Mouse (Mus musculus) midbrain, embryonic 16.5 days (tissue): Measurements from ENCODE around the gene Pcif1. TPM values are rescaled to one million over a fixed set of nuclear protein-coding genes. Genes with fewer than 3 reads are reported as not detected.

Experiments used
- ATAC-seq: fragments of 200-750 bp; cut with Nextera tagmentation; 2 replicates; pipeline ENCODE4 v1.8.0; 2017; ENCODE audit warnings: moderate TSS enrichment
- H3K27ac ChIP-seq: fragments of 300-500 bp; sonication (generic); 2 replicates; pipeline ENCODE4 v1.5.1; 2014; ENCODE audit warnings: mild to moderate bottlenecking, low read length, mixed read lengths
- H3K27me3 ChIP-seq: fragments of 300-500 bp; sonication (generic); 2 replicates; pipeline ENCODE4 v1.6.1; 2014; ENCODE audit warnings: low read depth, low read length, mixed read lengths; ENCODE audit not compliant: control insufficient read depth, insufficient read depth
- H3K36me3 ChIP-seq: fragments of 300-500 bp; sonication (generic); 2 replicates; pipeline ENCODE4 v1.6.1; 2014; ENCODE audit warnings: mild to moderate bottlenecking, low read length, moderate library complexity, mixed read lengths; ENCODE audit not compliant: control insufficient read depth, insufficient read depth
- H3K4me1 ChIP-seq: fragments of 300-500 bp; sonication (generic); 2 replicates; pipeline ENCODE4 v1.6.1; 2014; ENCODE audit warnings: mild to moderate bottlenecking, low read length, mixed read lengths; ENCODE audit not compliant: control insufficient read depth, insufficient read depth
- H3K4me2 ChIP-seq: fragments of 300-500 bp; sonication (generic); 2 replicates; pipeline ENCODE4 v1.6.1; 2014; ENCODE audit warnings: mild to moderate bottlenecking, low read length, mixed read lengths
- H3K4me3 ChIP-seq: fragments of 300-500 bp; sonication (generic); 2 replicates; pipeline ENCODE4 v1.5.1; 2014; ENCODE audit warnings: low read depth, mild to moderate bottlenecking, low read length, moderate library complexity, mixed read lengths
- H3K9ac ChIP-seq: fragments of 300-500 bp; sonication (generic); 2 replicates; pipeline ENCODE4 v1.6.1; 2014; ENCODE audit warnings: low read depth, low read length, mixed read lengths
- H3K9me3 ChIP-seq: fragments of 300-500 bp; sonication (generic); replicated peaks from 2 replicates; pipeline ENCODE4 v1.6.1; 2014; ENCODE audit warnings: mild to moderate bottlenecking, low read length, mixed read lengths; ENCODE audit not compliant: control insufficient read depth, poor library complexity, severe bottlenecking
- WGBS: fragments of 180-500 bp; shearing (Covaris S2); extraction: QIAGEN DNeasy Blood & Tissue Kit; methylation state at CpG from one replicate; pipeline ENCODE4 v1.1.7; 2014; 5-methylcytosine and 5-hydroxymethylcytosine counted together
- polyA plus RNA-seq: library from polyadenylated mRNA; unstranded; fragments of >200 nt; fragmentation: Nextera tagmentation; extraction: Ambion mirVana; gene quantifications from 2 replicates; pipeline ENCODE4 v1.2.1, GENCODE M21; 2015

The Pcif1 gene
- polyA plus RNA-seq, 1 experiment from 2014 or later, result 78.9 TPM

DNA sequence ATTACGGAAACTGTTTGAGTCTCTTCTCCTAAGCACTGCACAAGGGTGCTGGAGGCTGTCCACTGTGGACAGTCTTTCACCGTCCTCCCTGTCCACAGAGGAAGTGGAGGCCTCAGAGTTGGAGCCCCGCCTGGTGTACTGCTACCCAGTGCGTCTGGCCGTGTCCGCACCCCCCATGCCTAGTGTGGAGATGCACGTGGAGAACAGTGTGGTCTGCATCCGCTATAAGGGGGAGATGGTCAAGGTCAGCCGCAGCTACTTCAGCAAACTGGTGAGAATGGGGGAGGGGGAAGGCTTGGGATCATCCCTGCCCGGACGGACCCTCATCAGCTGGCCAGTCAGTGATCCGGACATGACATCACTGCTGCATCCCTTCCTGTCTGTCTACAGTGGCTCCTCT is 9.9 kb downstream of the Pcif1 start:
- 87% methylated on average over 12 of the region's 12 CpGs for WGBS
- no peak for ATAC-seq
- Histone ChIP-seq H3K4me2 (no peak overlapping the region), H3K4me3 (no peak overlapping the region), H3K27ac (no peak overlapping the region), H3K4me1 (peaks cover 3% of the 10 kb centered on the region; the same call in 1 of the 2 replicates), H3K9ac (no peak overlapping the region), H3K9me3 (no peaks in the 10 kb centered on the region), H3K27me3 (no peaks in the 10 kb centered on the region), H3K36me3 (peaks cover 78% of the 10 kb centered on the region)

DNA sequence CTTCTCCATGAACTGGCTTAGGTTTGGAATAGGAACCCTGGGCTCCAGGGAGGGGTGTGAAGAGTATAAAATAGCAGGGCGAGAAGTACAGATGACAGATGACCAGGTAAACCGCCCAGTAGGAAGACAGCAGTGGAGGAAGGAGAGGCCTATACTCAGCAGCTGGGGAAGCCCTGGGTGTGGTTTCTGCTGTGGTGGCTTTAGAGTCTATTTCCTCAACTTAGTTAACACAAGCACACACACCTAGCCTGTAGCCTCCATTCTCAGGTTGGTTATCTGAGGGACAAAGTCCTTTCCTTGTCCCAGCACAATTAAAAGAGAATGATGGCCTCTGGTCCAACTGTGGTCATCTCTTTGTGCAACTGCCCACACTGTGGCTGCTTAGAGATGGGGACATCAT is 10.9 kb downstream of the Pcif1 start:
- no peaks in the 10 kb centered on the region for H3K9me3 ChIP-seq
- H3K4me1 ChIP-seq, result peaks cover 3% of the 10 kb centered on the region; the same call in 1 of the 2 replicates
- H3K27ac ChIP-seq, result no peak overlapping the region
- ATAC-seq, result no peak
- H3K4me2 ChIP-seq, result no peak overlapping the region
- 95% methylated on average over 2 of the region's 2 CpGs for WGBS
- H3K27me3 ChIP-seq, result no peaks in the 10 kb centered on the region
- H3K9ac ChIP-seq, result no peak overlapping the region
- peaks cover 77% of the 10 kb centered on the region for H3K36me3 ChIP-seq
- H3K4me3 ChIP-seq, result no peak overlapping the region

DNA sequence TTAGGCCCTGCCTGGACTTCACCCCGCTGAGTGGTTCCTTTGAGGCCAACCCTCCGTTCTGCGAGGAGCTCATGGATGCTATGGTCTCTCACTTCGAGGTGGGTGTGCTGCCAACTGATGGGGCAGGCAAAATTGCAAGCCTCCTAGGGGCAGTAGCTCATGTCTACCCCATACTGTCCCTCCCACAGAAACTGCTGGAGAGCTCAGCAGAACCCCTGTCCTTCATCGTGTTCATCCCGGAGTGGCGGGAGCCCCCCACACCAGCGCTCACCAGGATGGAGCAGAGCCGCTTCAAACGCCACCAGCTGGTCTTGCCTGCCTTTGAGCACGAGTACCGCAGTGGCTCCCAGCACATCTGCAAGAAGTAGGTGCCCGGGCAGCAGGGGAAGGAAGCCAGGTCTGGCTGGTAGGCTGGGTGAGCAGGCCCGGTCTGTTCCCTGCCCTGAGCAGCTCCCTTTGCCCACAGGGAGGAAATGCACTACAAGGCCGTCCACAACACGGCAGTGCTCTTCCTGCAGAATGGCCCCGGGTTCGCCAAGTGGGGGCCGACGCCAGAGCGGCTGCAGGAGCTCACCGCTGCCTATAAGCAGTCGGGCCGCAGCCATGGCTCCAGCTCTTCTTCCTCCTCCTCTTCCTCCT is 11.4 kb downstream of the Pcif1 start:
- no peak overlapping the region for H3K4me2 ChIP-seq
- WGBS, result 93% methylated on average over 23 of the region's 24 CpGs
- no peak overlapping the region for H3K4me3 ChIP-seq
- no peak overlapping the region for H3K27ac ChIP-seq
- no peaks in the 10 kb centered on the region for H3K27me3 ChIP-seq
- peaks cover 77% of the 10 kb centered on the region for H3K36me3 ChIP-seq
- no peak for ATAC-seq
- no peaks in the 10 kb centered on the region for H3K9me3 ChIP-seq
- H3K9ac ChIP-seq, result no peak overlapping the region
- peaks cover 3% of the 10 kb centered on the region; the same call in 1 of the 2 replicates for H3K4me1 ChIP-seq

DNA sequence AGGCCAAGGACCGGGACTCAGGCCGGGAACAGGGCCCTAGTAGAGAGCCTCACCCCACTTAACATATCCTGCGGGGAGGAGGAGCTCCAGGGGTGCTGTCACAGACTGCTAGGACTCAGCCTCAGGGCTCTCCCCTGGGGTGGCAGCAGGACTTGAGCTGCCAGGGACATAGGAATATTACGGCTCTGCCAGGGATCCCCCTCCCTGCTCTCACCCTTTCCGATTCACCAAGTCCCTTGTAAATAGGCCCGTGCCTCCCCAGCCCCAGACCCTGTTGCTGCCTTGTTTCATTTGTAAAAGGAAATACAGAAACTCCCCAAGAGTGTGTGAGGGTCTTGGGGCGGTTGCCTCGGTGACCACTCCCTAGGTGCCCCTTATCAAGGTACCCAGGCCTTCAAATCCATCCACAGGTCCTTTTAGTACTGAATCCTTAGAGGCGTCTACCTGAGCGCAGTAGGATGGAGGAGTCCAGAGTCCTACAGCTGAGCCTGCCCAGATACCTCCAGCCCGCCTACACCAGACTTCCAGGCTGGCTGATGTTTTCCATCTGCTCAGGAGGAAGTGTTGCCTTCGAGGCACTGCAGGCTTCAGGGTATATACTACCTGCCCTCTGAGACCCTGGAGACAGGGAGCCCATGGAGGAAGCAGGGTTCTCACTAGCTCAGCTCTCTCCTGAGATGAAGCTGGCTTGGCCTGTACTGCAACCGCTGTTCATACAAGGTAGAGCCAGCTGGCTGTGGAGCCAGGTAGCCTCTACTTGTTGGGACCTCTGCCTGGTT is 12.1 kb downstream of the Pcif1 start:
- no peak overlapping the region for H3K9ac ChIP-seq
- no peaks in the 10 kb centered on the region for H3K9me3 ChIP-seq
- no peak overlapping the region for H3K4me2 ChIP-seq
- WGBS, result 88% methylated on average over 13 of the region's 13 CpGs
- H3K36me3 ChIP-seq, result peaks cover 78% of the 10 kb centered on the region
- no peak overlapping the region for H3K4me3 ChIP-seq
- no peak overlapping the region for H3K27ac ChIP-seq
- no peaks in the 10 kb centered on the region for H3K4me1 ChIP-seq
- no peaks in the 10 kb centered on the region for H3K27me3 ChIP-seq
- no peak for ATAC-seq

DNA sequence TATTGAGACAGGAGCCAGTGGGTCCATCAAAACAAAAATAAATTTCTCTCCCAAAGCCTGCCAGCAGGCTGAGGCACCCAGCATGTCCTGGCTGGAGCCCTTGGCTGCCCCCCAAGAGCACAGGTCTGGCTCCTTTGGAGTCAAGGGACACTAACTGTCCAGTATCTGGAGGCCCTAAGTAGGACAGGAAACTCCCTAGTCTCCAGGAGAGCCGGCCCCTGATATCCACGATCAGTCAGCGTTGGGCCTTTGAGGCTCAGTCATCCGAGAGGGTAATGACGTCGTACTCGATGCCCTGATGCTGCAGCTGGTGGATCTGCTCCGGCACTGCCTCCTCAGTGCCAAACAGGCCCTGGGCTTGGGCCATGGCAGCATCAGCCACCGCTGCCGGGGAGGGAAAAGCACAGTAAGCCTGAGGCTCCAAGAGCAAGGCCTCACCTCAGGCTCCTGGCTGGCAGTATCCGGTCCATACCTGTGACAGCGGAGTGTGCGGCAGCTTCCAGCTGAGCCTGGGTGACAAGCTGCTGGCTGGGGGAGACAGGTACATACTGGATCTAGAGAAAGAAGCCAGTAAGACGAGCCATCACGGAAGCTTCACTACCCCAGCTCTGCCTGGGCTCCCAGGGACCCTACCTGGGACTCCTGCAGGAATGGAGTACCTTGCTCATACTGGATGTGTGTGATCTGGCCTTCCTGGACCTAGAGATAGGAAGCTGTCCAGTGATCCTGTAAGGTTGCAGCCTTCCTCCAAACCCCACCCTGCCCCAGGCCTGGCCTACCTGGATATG is 13.0 kb downstream of the Pcif1 start:
- Histone ChIP-seq H3K27me3 (no peaks in the 10 kb centered on the region), H3K4me2 (no peak overlapping the region), H3K9me3 (no peaks in the 10 kb centered on the region), H3K4me1 (no peaks in the 10 kb centered on the region), H3K4me3 (no peak overlapping the region), H3K9ac (no peak overlapping the region), H3K36me3 (peaks cover 76% of the 10 kb centered on the region), H3K27ac (no peak overlapping the region)
- ATAC-seq, result no peak
- 87% methylated on average over 15 of the region's 15 CpGs for WGBS

DNA sequence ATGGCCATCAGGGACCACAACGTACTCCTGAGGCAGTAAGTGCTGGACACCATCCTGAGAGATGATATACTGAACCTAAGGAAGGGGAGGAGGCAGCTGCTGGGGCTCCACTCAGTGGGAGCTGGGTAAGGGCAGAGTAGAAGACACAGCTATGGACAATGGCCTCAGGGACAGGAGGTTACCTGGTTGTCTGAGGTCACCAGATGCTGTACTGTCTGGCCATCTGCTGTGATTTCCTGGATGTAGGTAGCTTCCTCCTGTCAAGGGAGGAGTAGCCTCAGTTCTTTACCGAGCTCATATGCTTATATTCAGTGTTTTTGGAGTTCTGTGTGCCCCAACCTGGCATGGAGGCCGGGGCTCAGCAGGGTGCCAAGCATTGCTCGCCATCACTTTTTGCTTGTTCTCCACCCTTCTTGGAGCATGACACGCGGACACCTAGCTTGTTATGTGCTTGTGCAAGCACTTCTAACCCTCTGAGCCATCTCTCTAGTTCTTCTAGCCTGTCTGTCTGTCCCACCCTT is 13.7 kb downstream of the Pcif1 start:
- H3K9me3 ChIP-seq, result no peaks in the 10 kb centered on the region
- H3K27ac ChIP-seq, result no peak overlapping the region
- H3K9ac ChIP-seq, result no peak overlapping the region
- no peaks in the 10 kb centered on the region for H3K27me3 ChIP-seq
- no peak for ATAC-seq
- no peak overlapping the region for H3K4me3 ChIP-seq
- H3K4me1 ChIP-seq, result no peaks in the 10 kb centered on the region
- WGBS, result 86% methylated on average over 6 of the region's 6 CpGs
- no peak overlapping the region for H3K4me2 ChIP-seq
- peaks cover 80% of the 10 kb centered on the region for H3K36me3 ChIP-seq

DNA sequence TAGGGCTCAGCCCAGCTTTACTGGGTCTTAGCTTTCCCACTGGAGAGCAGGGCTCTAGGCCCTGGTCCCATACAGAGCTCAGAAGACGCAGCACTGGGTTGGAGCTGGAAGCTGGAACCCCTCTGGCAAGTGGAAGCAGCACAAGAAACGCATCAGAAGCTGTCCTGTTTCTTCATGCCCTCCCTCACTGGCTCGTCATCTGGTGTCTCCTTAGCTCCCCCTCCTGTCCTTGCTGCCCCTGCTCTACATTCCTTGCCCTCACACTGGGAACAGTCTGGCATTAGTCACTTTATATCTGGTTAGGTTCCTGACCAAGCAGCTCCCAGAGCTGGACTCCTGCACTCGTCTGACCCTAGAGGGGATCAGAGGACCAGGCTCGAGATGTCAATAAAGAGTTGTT is 14.9 kb downstream of the Pcif1 start:
- peaks cover 84% of the 10 kb centered on the region for H3K36me3 ChIP-seq
- WGBS, result 69% methylated on average over 5 of the region's 5 CpGs
- no peak overlapping the region for H3K4me2 ChIP-seq
- ATAC-seq, result no peak
- H3K27ac ChIP-seq, result no peak overlapping the region
- H3K27me3 ChIP-seq, result no peaks in the 10 kb centered on the region
- no peaks in the 10 kb centered on the region for H3K4me1 ChIP-seq
- H3K4me3 ChIP-seq, result no peak overlapping the region
- H3K9me3 ChIP-seq, result no peaks in the 10 kb centered on the region
- no peak overlapping the region for H3K9ac ChIP-seq

DNA sequence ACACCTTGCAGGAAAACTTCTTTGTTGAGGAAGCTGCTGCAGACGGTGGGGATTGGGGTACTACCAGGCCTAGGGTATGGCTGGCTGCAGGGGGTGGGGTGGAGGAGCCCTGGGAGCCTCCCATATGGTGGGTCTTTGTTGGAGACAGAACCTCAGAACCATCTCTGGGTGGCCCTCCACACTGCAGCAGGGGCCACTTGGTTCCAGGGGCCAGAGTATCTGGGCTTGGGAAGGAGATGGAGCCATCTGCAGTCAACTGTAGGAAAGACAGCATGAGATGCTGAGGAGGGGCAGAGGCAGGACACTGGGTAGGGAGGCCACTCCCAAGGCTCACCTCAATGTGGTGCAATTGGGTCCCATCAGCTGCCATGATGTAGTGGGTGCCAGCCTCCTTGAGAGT is 15.5 kb downstream of the Pcif1 start:
- peaks cover 84% of the 10 kb centered on the region for H3K36me3 ChIP-seq
- H3K4me3 ChIP-seq, result no peak overlapping the region
- 79% methylated on average over 1 of the region's 1 CpGs for WGBS
- no peak for ATAC-seq
- H3K4me1 ChIP-seq, result no peaks in the 10 kb centered on the region
- no peaks in the 10 kb centered on the region for H3K27me3 ChIP-seq
- H3K9me3 ChIP-seq, result no peaks in the 10 kb centered on the region
- H3K27ac ChIP-seq, result no peak overlapping the region
- no peak overlapping the region for H3K4me2 ChIP-seq
- no peak overlapping the region for H3K9ac ChIP-seq
